8 mouse cellular contexts compared by ENCODE assay signal in the genomic region with DNA sequence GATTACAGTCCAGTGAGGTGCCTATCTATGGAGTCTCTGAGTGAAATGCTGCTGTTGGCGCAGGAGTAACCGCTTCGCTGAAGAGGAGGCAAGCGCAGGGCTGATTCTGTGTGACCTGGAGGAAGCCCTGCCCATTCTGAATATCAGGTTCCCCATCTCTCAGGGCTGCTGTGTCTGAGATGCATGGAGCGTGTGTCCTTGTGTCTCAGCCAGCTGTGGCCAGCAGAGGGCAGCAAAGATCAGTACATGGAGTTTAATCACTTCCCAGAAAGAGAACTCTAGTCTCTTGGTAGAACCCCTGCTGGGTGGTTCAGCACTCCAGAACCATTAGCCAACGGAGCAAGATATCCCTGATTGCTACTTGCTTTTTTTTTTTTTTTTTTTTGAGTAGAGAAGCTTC. TPM values are rescaled to one million over a fixed set of nuclear protein-coding genes. Genes with fewer than 3 reads are reported as not detected.
A peak's percentile ranks its signal among the peaks of the same experiment; 100 is the strongest.
DNase-seq lines count a peak whose midpoint lies in the region; ATAC-seq and TF ChIP-seq lines count a peak whose summit lies in the region.

No protein-coding gene starts in this region.

- peak; percentile 91 for DNase-seq in heart, postnatal 4 days
- peak; percentile 85 for DNase-seq in layer of hippocampus, adult 9-10 months (ENCODE audit: low spot score)
- peak; percentile 90 for DNase-seq in retina, postnatal 1 day
- DNase-seq in thymus, postnatal 36 days, result peak; percentile 58 to 73

- WGBS in embryonic facial prominence, embryonic 15.5 days, result under 1% methylated on average over 6 of the region's 6 CpGs
- WGBS in lung, embryonic 16.5 days, result 2% methylated on average over 6 of the region's 6 CpGs

- H3K4me3 ChIP-seq in E14TG2a.4 (replicated peaks; ENCODE audit: low read length), result no peak overlapping the region
- no peak overlapping the region for H3K4me3 ChIP-seq in bone marrow macrophage, adult 2 months (ENCODE audit: insufficient read depth, low read length)
- no peak overlapping the region for H3K4me3 ChIP-seq in embryonic facial prominence, embryonic 15.5 days (replicated peaks)
- H3K4me3 ChIP-seq in lung, embryonic 16.5 days (ENCODE audit: low read length), result no peak overlapping the region

- TF ChIP-seq CTCF in E14TG2a.4 (conservative IDR thresholded peaks at IDR 0.05; ENCODE audit: low read length), result peak; percentile 71
- peak; percentile 75 for TF ChIP-seq CTCF in bone marrow macrophage, adult 2 months (IDR thresholded peaks at IDR 0.05; ENCODE audit: low read depth, low read length)

- no peak overlapping the region for H3K4me2 ChIP-seq in embryonic facial prominence, embryonic 15.5 days (replicated peaks)
- no peak overlapping the region for H3K4me2 ChIP-seq in lung, embryonic 16.5 days (ENCODE audit: low read depth, low read length)

- no peak overlapping the region for H3K27ac ChIP-seq in bone marrow macrophage, adult 2 months (ENCODE audit: insufficient read depth, low read depth, low read length)
- H3K27ac ChIP-seq in embryonic facial prominence, embryonic 15.5 days (replicated peaks), result no peak overlapping the region
- no peak overlapping the region for H3K27ac ChIP-seq in lung, embryonic 16.5 days (ENCODE audit: low read length)

- H3K9me3 ChIP-seq in E14TG2a.4 (ENCODE audit: low read length), result no peaks in the 10 kb centered on the region
- H3K9me3 ChIP-seq in embryonic facial prominence, embryonic 15.5 days (replicated peaks), result no peaks in the 10 kb centered on the region
- no peaks in the 10 kb centered on the region for H3K9me3 ChIP-seq in lung, embryonic 16.5 days (ENCODE audit: control insufficient read depth, low read length)

- H3K27me3 ChIP-seq in E14TG2a.4 (ENCODE audit: insufficient read depth, low read length), result peaks cover 18% of the 10 kb centered on the region
- no peaks in the 10 kb centered on the region for H3K27me3 ChIP-seq in embryonic facial prominence, embryonic 15.5 days
- no peaks in the 10 kb centered on the region for H3K27me3 ChIP-seq in lung, embryonic 16.5 days (ENCODE audit: control insufficient read depth, insufficient read depth, low read depth, low read length)

- no peak overlapping the region for H3K9ac ChIP-seq in embryonic facial prominence, embryonic 15.5 days
- no peak overlapping the region for H3K9ac ChIP-seq in lung, embryonic 16.5 days (ENCODE audit: low read length)

- H3K4me1 ChIP-seq in E14TG2a.4 (replicated peaks; ENCODE audit: low read depth, low read length), result peaks cover 14% of the 10 kb centered on the region
- no peaks in the 10 kb centered on the region for H3K4me1 ChIP-seq in bone marrow macrophage, adult 2 months (ENCODE audit: control insufficient read depth, insufficient read depth, low read length)
- peaks cover 19% of the 10 kb centered on the region for H3K4me1 ChIP-seq in embryonic facial prominence, embryonic 15.5 days
- peaks cover 15% of the 10 kb centered on the region for H3K4me1 ChIP-seq in lung, embryonic 16.5 days (replicated peaks; ENCODE audit: control insufficient read depth, insufficient read depth, low read length)

- 0 out of 2 replicates have a peak, but pooled peaks have one; percentile 21 for ATAC-seq in embryonic facial prominence, embryonic 15.5 days (ENCODE audit: insufficient number of reproducible peaks, low FRiP score, low TSS enrichment, low read depth)
- peak; percentile 60 for ATAC-seq in lung, embryonic 16.5 days (ENCODE audit: low read depth)

- no peak for TF ChIP-seq POLR2A in bone marrow macrophage, adult 2 months (IDR thresholded peaks at IDR 0.05; ENCODE audit: borderline replicate concordance, low read depth, low read length)

- H3K36me3 ChIP-seq in E14TG2a.4 (ENCODE audit: insufficient read depth, low read length), result no peaks in the 10 kb centered on the region
- H3K36me3 ChIP-seq in embryonic facial prominence, embryonic 15.5 days, result no peaks in the 10 kb centered on the region
- H3K36me3 ChIP-seq in lung, embryonic 16.5 days (ENCODE audit: control insufficient read depth, insufficient read depth, low read length), result no peaks in the 10 kb centered on the region

RNA-seq across cellular contexts. Expression of a gene that starts 57.3 kb away (rescaled TPM):
- 55.1 and 56.1 TPM in 2 replicates for polyA plus RNA-seq in bone marrow macrophage, adult 2 months (2012; ENCODE audit: insufficient read depth, insufficient read length, missing spikeins)
- polyA plus RNA-seq in embryonic facial prominence, embryonic 15.5 days (2015; fragmentation: Nextera tagmentation; extraction: Ambion mirVana), result 35.8 and 36.7 TPM in 2 replicates
- total RNA-seq in heart, postnatal 4 days (2021), result 10 to 100 TPM; 27.4 to 30.2 TPM
- 38.4 and 43.1 TPM in 2 replicates for polyA plus RNA-seq in lung, embryonic 16.5 days (2015; fragmentation: Nextera tagmentation; extraction: Ambion mirVana)
